Mouse (Mus musculus) MEL (cell line): ENCODE data around the gene Dph7. TPM values are rescaled to one million over a fixed set of nuclear protein-coding genes. Genes with fewer than 3 reads are reported as not detected.

Experiments
- DNase-seq: peaks from one replicate; pipeline ENCODE4 v3.0.0; 2011; ENCODE audit warnings: low read depth, low spot score
- H3K27ac ChIP-seq: 2 replicates; pipeline ENCODE4 v1.5.1; 2012; ENCODE audit warnings: low read depth, mild to moderate bottlenecking, control low read depth, low read length, moderate library complexity; ENCODE audit not compliant: control insufficient read depth
- H3K27me3 ChIP-seq, 2 experiments: fragments of 150-350 bp in 1 of 2; sonication (generic) in 1 of 2; 2 replicates each; pipeline ENCODE4 v1.6.1; 2012; ENCODE audit warnings: low read length in 2 of 2, mild to moderate bottlenecking in 2 of 2, improper control_type of control experiment in 1 of 2, moderate library complexity in 1 of 2; ENCODE audit not compliant: insufficient read depth in 2 of 2, control insufficient read depth in 1 of 2
- H3K36me3 ChIP-seq, 2 experiments: 2 replicates each; pipeline ENCODE4 v1.6.1; 2012 to 2014; ENCODE audit warnings: low read length in 2 of 2, improper control_type of control experiment in 1 of 2, inconsistent platforms in 1 of 2, mild to moderate bottlenecking in 1 of 2; ENCODE audit not compliant: insufficient read depth in 2 of 2, control insufficient read depth in 1 of 2
- H3K4me1 ChIP-seq, 2 experiments: fragments of 150-350 bp in 1 of 2; sonication (generic) in 1 of 2; 2 replicates each; pipeline ENCODE4 v1.6.1; 2012; ENCODE audit warnings: low read length in 2 of 2, improper control_type of control experiment in 1 of 2, mild to moderate bottlenecking in 1 of 2; ENCODE audit not compliant: insufficient read depth in 2 of 2, control insufficient read depth in 1 of 2
- H3K4me3 ChIP-seq, 2 experiments: fragments of 150-350 bp in 1 of 2; sonication (generic) in 1 of 2; 2 replicates each; pipeline ENCODE4 v1.5.1; 2012; ENCODE audit warnings: low read depth in 2 of 2, low read length in 2 of 2, mild to moderate bottlenecking in 2 of 2, moderate library complexity in 2 of 2, control low read depth in 1 of 2, improper control_type of control experiment in 1 of 2; ENCODE audit not compliant: control insufficient read depth in 1 of 2, insufficient read depth in 1 of 2
- H3K79me2 ChIP-seq: 2 replicates; pipeline ENCODE4 v1.6.1; 2012; ENCODE audit warnings: mild to moderate bottlenecking, low read length, moderate library complexity; ENCODE audit not compliant: control insufficient read depth, poor library complexity, insufficient read depth
- H3K9ac ChIP-seq: 2 replicates; pipeline ENCODE4 v1.6.1; 2012; ENCODE audit warnings: low read depth, mild to moderate bottlenecking, control low read depth, low read length, moderate library complexity; ENCODE audit not compliant: control insufficient read depth, poor library complexity, severe bottlenecking
- H3K9me3 ChIP-seq: fragments of 150-350 bp; sonication (generic); replicated peaks from 2 replicates; pipeline ENCODE4 v1.6.1; 2012; ENCODE audit warnings: mild to moderate bottlenecking, low read length, improper control_type of control experiment, moderate library complexity; ENCODE audit not compliant: insufficient read depth
- CTCF ChIP-seq, 3 experiments: IDR thresholded peaks in 2 of 3; conservative IDR thresholded peaks in 1 of 3; 2 replicates each; pipeline ENCODE4 v1.5.1; 2011 to 2012; ENCODE audit warnings: low read length in 3 of 3, low read depth in 2 of 3, mild to moderate bottlenecking in 2 of 3, improper control_type of control experiment in 1 of 3, inconsistent platforms in 1 of 3, mixed read lengths in 1 of 3, moderate library complexity in 1 of 3; ENCODE audit not compliant: control insufficient read depth in 1 of 3, insufficient read depth in 1 of 3, poor library complexity in 1 of 3, severe bottlenecking in 1 of 3
- E2F4 ChIP-seq: IDR thresholded peaks from 2 replicates; pipeline ENCODE4 v1.6.1; 2011; ENCODE audit warnings: low read depth, low read length, improper control_type of control experiment, borderline replicate concordance
- RAD21 ChIP-seq: IDR thresholded peaks from 2 replicates; pipeline ENCODE4 v1.6.1; 2011; ENCODE audit warnings: mild to moderate bottlenecking, low read depth, low read length, improper control_type of control experiment
- SIN3A ChIP-seq: IDR thresholded peaks from 2 replicates; pipeline ENCODE4 v1.6.1; 2012; ENCODE audit warnings: low read length, improper control_type of control experiment, inconsistent platforms
- SMC3 ChIP-seq: IDR thresholded peaks from 2 replicates; pipeline ENCODE4 v1.6.1; 2011; ENCODE audit warnings: low read depth, low read length, improper control_type of control experiment
- ZC3H11A ChIP-seq: IDR thresholded peaks from 2 replicates; pipeline ENCODE4 v1.6.1; 2012; ENCODE audit warnings: low read depth, mild to moderate bottlenecking, inconsistent platforms, low read length, improper control_type of control experiment
- polyA plus RNA-seq, 2 experiments: library from polyadenylated mRNA; stranded (reverse) in 1 of 2; unstranded in 1 of 2; fragments of >175 nt in 1 of 2; fragments of >200 nt in 1 of 2; gene quantifications; 2 replicates each; pipeline versions ENCODE4 v1.2.1 to v1.2.4; 2012; ENCODE audit warnings: low replicate concordance in 2 of 2, low read depth in 1 of 2; ENCODE audit not compliant: insufficient read length in 2 of 2, insufficient read depth in 1 of 2, missing spikeins in 1 of 2
- total RNA-seq: library from RNA; depleted of rRNA; stranded (reverse); fragments of 300-350 nt; gene quantifications from 2 replicates; pipeline ENCODE4 v1.2.3, GENCODE M21; 2012; rRNA removed

Dph7 gene
- total and polyA plus RNA-seq, 3 experiments, result 17.6 to 19.7 TPM; not detected in 1

DNA sequence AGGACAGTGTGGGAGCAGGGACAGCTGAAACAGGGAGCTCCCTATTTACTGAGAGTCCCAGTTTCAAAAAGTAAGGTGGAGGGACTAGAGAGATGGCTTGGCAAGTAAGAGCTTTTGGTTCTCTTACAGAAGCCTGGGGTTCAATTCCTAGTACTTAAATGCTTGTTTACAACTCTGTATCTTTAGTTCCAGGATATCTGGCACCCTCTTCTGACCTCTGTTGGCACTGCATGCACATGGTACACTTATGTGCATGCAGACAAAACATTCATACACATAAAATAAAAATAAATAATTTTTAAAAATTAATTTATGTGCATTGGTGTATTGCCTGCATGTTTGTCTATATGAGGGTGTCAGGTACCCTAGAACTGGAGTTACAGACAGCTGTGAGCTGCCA, 46.0 kb downstream of the Dph7 start:
- Histone ChIP-seq H3K4me1 (no peaks in the 10 kb centered on the region), H3K27me3 (no peaks in the 10 kb centered on the region), H3K9me3 (no peaks in the 10 kb centered on the region), H3K27ac (no peak overlapping the region), H3K36me3 (no peaks in the 10 kb centered on the region), H3K9ac (no peak overlapping the region), H3K4me3 (no peak overlapping the region), H3K79me2 (no peaks in the 10 kb centered on the region)
- TF ChIP-seq ZC3H11A (peak; percentile 33), RAD21 (peak; percentile 74), SMC3 (peak; percentile 53; the same call in 1 of the 2 replicates), E2F4 (no peak), SIN3A (no peak), CTCF (IDR thresholded peaks at IDR 0.05 in 2 of 3, conservative IDR thresholded peaks at IDR 0.05 in 1 of 3; ENCODE audit: control insufficient read depth in 1 of 3, insufficient read depth in 1 of 3, low read depth in 2 of 3, low read length in 3 of 3, poor library complexity in 1 of 3, severe bottlenecking in 1 of 3) (peak; percentile 39 to 64 (median 41))
- DNase-seq, result peak; percentile 57

Other genes with a start within 250 kb of the Dph7 start
- gene Cacna1b, start 199.2 kb upstream of the Dph7 start, total RNA-seq, result not detected in 2 replicates
- not detected for gene Cacna1b, start 199.2 kb upstream of the Dph7 start, polyA plus RNA-seq
- 31.9 and 32.7 TPM in 2 replicates for gene Ehmt1, start 42.8 kb upstream of the Dph7 start, total RNA-seq
- 10 to 100 TPM in 1 of 2 experiments, not detected in 1; 55.8 TPM for gene Ehmt1, start 42.8 kb upstream of the Dph7 start, polyA plus RNA-seq
- 19.0 and 20.2 TPM in 2 replicates for gene Arrdc1, start 27.1 kb upstream of the Dph7 start, total RNA-seq
- gene Arrdc1, start 27.1 kb upstream of the Dph7 start, polyA plus RNA-seq, result 10 to 100 TPM in 1 of 2 experiments, not detected in 1; 49.0 TPM
- 73.7 and 83.5 TPM in 2 replicates for gene Zmynd19, start 12.6 kb upstream of the Dph7 start, total RNA-seq
- gene Zmynd19, start 12.6 kb upstream of the Dph7 start, polyA plus RNA-seq, result 100 to 1,000 TPM in 1 of 2 experiments, not detected in 1; 114 TPM
- gene Mrpl41, start 12.7 kb downstream of the Dph7 start, total RNA-seq, result 84.8 and 102 TPM in 2 replicates
- 100 to 1,000 TPM in 1 of 2 experiments, not detected in 1; 103 TPM for gene Mrpl41, start 12.7 kb downstream of the Dph7 start, polyA plus RNA-seq
- gene Pnpla7, start 13.6 kb downstream of the Dph7 start, total RNA-seq, result 7.1 and 8.8 TPM in 2 replicates
- gene Pnpla7, start 13.6 kb downstream of the Dph7 start, polyA plus RNA-seq, result 10 to 100 TPM in 1 of 2 experiments, not detected in 1; 11.3 TPM
- gene Nsmf, start 92.0 kb downstream of the Dph7 start, total RNA-seq, result 10.9 and 13.3 TPM in 2 replicates
- 10 to 100 TPM in 1 of 2 experiments, not detected in 1; 25.8 TPM for gene Nsmf, start 92.0 kb downstream of the Dph7 start, polyA plus RNA-seq
- gene Entpd8, start 117.9 kb downstream of the Dph7 start, total RNA-seq, result not detected in 2 replicates
- not detected for gene Entpd8, start 117.9 kb downstream of the Dph7 start, polyA plus RNA-seq
- gene Noxa1, start 132.7 kb downstream of the Dph7 start, total RNA-seq, result 0.08 TPM in 1 of 2 replicates, not detected in the other
- under 1 TPM in 1 of 2 experiments, not detected in 1; 0.10 TPM for gene Noxa1, start 132.7 kb downstream of the Dph7 start, polyA plus RNA-seq
- gene Nrarp, start 218.4 kb downstream of the Dph7 start, total RNA-seq, result 6.3 and 6.5 TPM in 2 replicates
- gene Nrarp, start 218.4 kb downstream of the Dph7 start, polyA plus RNA-seq, result 10 to 100 TPM in 1 of 2 experiments, not detected in 1; 12.3 TPM
- 7.6 and 9.1 TPM in 2 replicates for gene Tor4a, start 234.5 kb downstream of the Dph7 start, total RNA-seq
- gene Tor4a, start 234.5 kb downstream of the Dph7 start, polyA plus RNA-seq, result 10 to 100 TPM in 1 of 2 experiments, not detected in 1; 13.7 TPM
- 62.9 and 63.1 TPM in 2 replicates for gene Nelfb, start 249.1 kb downstream of the Dph7 start, total RNA-seq
- gene Nelfb, start 249.1 kb downstream of the Dph7 start, polyA plus RNA-seq, result 10 to 100 TPM in 1 of 2 experiments, not detected in 1; 83.5 TPM